ENCODE assay signal across 15 mouse cellular contexts in the genomic region with DNA sequence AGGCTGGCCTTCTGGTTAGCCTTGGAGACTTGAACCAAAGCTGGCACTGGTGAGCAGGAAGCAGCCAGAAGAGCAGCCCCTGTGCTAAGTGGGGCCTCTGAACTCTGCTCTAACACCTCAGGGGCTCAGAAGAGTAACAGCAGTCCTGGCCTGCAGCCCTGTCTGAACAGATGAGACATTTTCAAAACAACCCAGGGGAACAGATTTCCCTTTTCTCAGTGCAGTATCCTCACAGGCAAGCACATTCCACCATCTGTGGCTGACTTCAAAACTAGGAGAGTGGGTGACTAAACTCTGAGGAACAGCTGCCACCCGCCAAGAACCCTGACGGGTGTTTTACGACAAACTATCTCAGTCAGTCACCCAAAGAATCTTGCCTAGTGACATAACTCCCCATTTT. TPM values are rescaled to one million over a fixed set of nuclear protein-coding genes. Genes with fewer than 3 reads are reported as not detected.
DNase-seq lines count a peak whose midpoint lies in the region; ATAC-seq and TF ChIP-seq lines count a peak whose summit lies in the region.
"Had no signal": no experiment of that assay in that cellular context is flagged by ENCODE, and none has a peak within 500 bp of the region (broad histone marks: within the 10 kb centered on the region; RNA-seq: fewer than 3 reads in every experiment).

No protein-coding gene starts in this region.

- intact Hi-C loops in left cerebral cortex, postnatal 14 days (cut with DNase I): loop anchor here (5.0 kb wide), 1 partner anchor 43 kb away; the partner anchor contains the start of gene Hdhd3

- no peak for TF ChIP-seq CTCF in lung, embryonic 14.5 days (IDR thresholded peaks at IDR 0.05; ENCODE audit: low read depth)
- TF ChIP-seq CTCF in intestine, postnatal 0 days (IDR thresholded peaks at IDR 0.05; ENCODE audit: low read depth): no peak

- H3K9me3 ChIP-seq in lung, embryonic 14.5 days (ENCODE audit: low read depth, low read length): no peaks in the 10 kb centered on the region
- H3K9me3 ChIP-seq in intestine, postnatal 0 days (ENCODE audit: control insufficient read depth): no peaks in the 10 kb centered on the region
- H3K9me3 ChIP-seq in midbrain, embryonic 13.5 days: no peaks in the 10 kb centered on the region
- H3K9me3 ChIP-seq: stomach, embryonic 15.5 days had no signal

- H3K4me1 ChIP-seq in lung, embryonic 14.5 days (ENCODE audit: insufficient read depth): no peaks in the 10 kb centered on the region
- 0 out of 2 replicates have a peak, but pooled peaks cover 4% of the 10 kb centered on the region for H3K4me1 ChIP-seq in intestine, postnatal 0 days (replicated peaks; ENCODE audit: control insufficient read depth, insufficient read depth, low read length)
- no peaks in the 10 kb centered on the region for H3K4me1 ChIP-seq in midbrain, embryonic 13.5 days (replicated peaks)
- H3K4me1 ChIP-seq: stomach, embryonic 15.5 days had no signal

- H3K27ac ChIP-seq in lung, embryonic 14.5 days (ENCODE audit: low read depth): no peak overlapping the region
- no peak overlapping the region for H3K27ac ChIP-seq in intestine, postnatal 0 days (ENCODE audit: low read depth, low read length)
- H3K27ac ChIP-seq in midbrain, embryonic 13.5 days: no peak overlapping the region
- H3K27ac ChIP-seq: macrophage; stomach, embryonic 15.5 days had no signal

- ATAC-seq in lung, embryonic 14.5 days (ENCODE audit: insufficient read depth): peak; percentile 72
- peak; percentile 20; the same call in 1 of the 2 replicates for ATAC-seq in intestine, postnatal 0 days
- ATAC-seq in midbrain, embryonic 13.5 days: no peak
- ATAC-seq: inflammation-experienced regulatory T-cells, adult 6 months had no signal

- H3K4me3 ChIP-seq in lung, embryonic 14.5 days (ENCODE audit: low read depth, low read length): no peak overlapping the region
- no peak overlapping the region for H3K4me3 ChIP-seq in intestine, postnatal 0 days (ENCODE audit: low read depth, low read length)
- H3K4me3 ChIP-seq in midbrain, embryonic 13.5 days (replicated peaks): no peak overlapping the region
- H3K4me3 ChIP-seq: stomach, embryonic 15.5 days had no signal

- H3K9ac ChIP-seq in lung, embryonic 14.5 days: no peak overlapping the region
- no peak overlapping the region for H3K9ac ChIP-seq in intestine, postnatal 0 days (ENCODE audit: low read depth, low read length)
- H3K9ac ChIP-seq in midbrain, embryonic 13.5 days (replicated peaks): no peak overlapping the region
- H3K9ac ChIP-seq: stomach, embryonic 15.5 days had no signal

- WGBS in lung, embryonic 14.5 days: 31% methylated on average over 3 of the region's 3 CpGs
- 50% methylated on average over 3 of the region's 3 CpGs for WGBS in intestine, postnatal 0 days
- 90% methylated on average over 3 of the region's 3 CpGs for WGBS in midbrain, embryonic 13.5 days

- H3K27me3 ChIP-seq in lung, embryonic 14.5 days (ENCODE audit: insufficient read depth, low read length): no peaks in the 10 kb centered on the region
- no peaks in the 10 kb centered on the region for H3K27me3 ChIP-seq in intestine, postnatal 0 days (replicated peaks; ENCODE audit: control insufficient read depth, insufficient read depth, low read length)
- H3K27me3 ChIP-seq in midbrain, embryonic 13.5 days: no peaks in the 10 kb centered on the region
- H3K27me3 ChIP-seq: stomach, embryonic 15.5 days had no signal

- H3K36me3 ChIP-seq in lung, embryonic 14.5 days (ENCODE audit: insufficient read depth): no peaks in the 10 kb centered on the region
- H3K36me3 ChIP-seq in intestine, postnatal 0 days (ENCODE audit: control insufficient read depth, insufficient read depth): no peaks in the 10 kb centered on the region; the same call in 1 of the 2 replicates
- H3K36me3 ChIP-seq in midbrain, embryonic 13.5 days: peaks cover 35% of the 10 kb centered on the region
- H3K36me3 ChIP-seq: stomach, embryonic 15.5 days had no signal

- DNase-seq in lung, embryonic 14.5 days: peak; percentile 56
- no peak for DNase-seq in lung, adult 18-20 months
- peak; percentile 49 to 74 for DNase-seq in left cerebral cortex, postnatal 14 days (ENCODE audit: low spot score in 2 of 2)
- peak; percentile 39 to 72 for DNase-seq in right cerebral cortex, postnatal 36 days (ENCODE audit: low spot score in 2 of 2)
- no peak for DNase-seq in B cell, adult 2 months
- no peak for DNase-seq in cerebellum, postnatal 14 days
- DNase-seq: gastrocnemius, postnatal 25 days; heart, postnatal 14 days had no signal

- H3K4me2 ChIP-seq in lung, embryonic 14.5 days: no peak overlapping the region
- no peak overlapping the region for H3K4me2 ChIP-seq in intestine, postnatal 0 days (replicated peaks; ENCODE audit: low read depth)
- H3K4me2 ChIP-seq in midbrain, embryonic 13.5 days (replicated peaks): no peak overlapping the region
- H3K4me2 ChIP-seq: stomach, embryonic 15.5 days had no signal

RNA-seq across cellular contexts. Expression of gene Wdr31, which starts 11.6 kb away (rescaled TPM):
- polyA plus RNA-seq in lung, embryonic 14.5 days (2014; fragmentation: Nextera tagmentation; extraction: Ambion mirVana): 9.5 and 11.3 TPM in 2 replicates
- polyA plus RNA-seq in intestine, postnatal 0 days (2015; fragmentation: Nextera tagmentation; extraction: Ambion mirVana): 1.6 and 1.8 TPM in 2 replicates
- 1 to 10 TPM; 9.0 to 9.4 TPM for total RNA-seq in left cerebral cortex, postnatal 14 days (2021)
- polyA plus RNA-seq in midbrain, embryonic 13.5 days (2015; fragmentation: Nextera tagmentation; extraction: Ambion mirVana): 9.6 and 10.8 TPM in 2 replicates
- total RNA-seq: gastrocnemius, postnatal 25 days had no signal

RNA-seq across cellular contexts. Expression of gene Bspry, which starts 20.8 kb away (rescaled TPM):
- 30.5 and 31.0 TPM in 2 replicates for polyA plus RNA-seq in lung, embryonic 14.5 days (2014; fragmentation: Nextera tagmentation; extraction: Ambion mirVana)
- 14.7 and 20.5 TPM in 2 replicates for polyA plus RNA-seq in intestine, postnatal 0 days (2015; fragmentation: Nextera tagmentation; extraction: Ambion mirVana)
- under 1 TPM; 0.42 to 0.70 TPM for total RNA-seq in left cerebral cortex, postnatal 14 days (2021)
- polyA plus RNA-seq in midbrain, embryonic 13.5 days (2015; fragmentation: Nextera tagmentation; extraction: Ambion mirVana): 0.44 and 0.86 TPM in 2 replicates

RNA-seq across cellular contexts. Expression of gene Rnf183, which starts 24.0 kb away (rescaled TPM):
- polyA plus RNA-seq in lung, embryonic 14.5 days (2014; fragmentation: Nextera tagmentation; extraction: Ambion mirVana): not detected in 2 replicates
- polyA plus RNA-seq in intestine, postnatal 0 days (2015; fragmentation: Nextera tagmentation; extraction: Ambion mirVana): 0.14 and 0.35 TPM in 2 replicates
- not detected for total RNA-seq in left cerebral cortex, postnatal 14 days (2021)
- polyA plus RNA-seq in midbrain, embryonic 13.5 days (2015; fragmentation: Nextera tagmentation; extraction: Ambion mirVana): 0.11 and 0.23 TPM in 2 replicates
- total RNA-seq: gastrocnemius, postnatal 25 days; heart, postnatal 14 days; layer of hippocampus, postnatal 25 days had no signal
- polyA plus RNA-seq: embryonic facial prominence, embryonic 11.5 days; inflammation-experienced regulatory T-cells, adult 6 months; macrophage; stomach, embryonic 15.5 days had no signal

RNA-seq across cellular contexts. Expression of gene Hdhd3, which starts 44.2 kb away (rescaled TPM):
- polyA plus RNA-seq in lung, embryonic 14.5 days (2014; fragmentation: Nextera tagmentation; extraction: Ambion mirVana): 16.6 and 17.7 TPM in 2 replicates
- 125 and 145 TPM in 2 replicates for polyA plus RNA-seq in intestine, postnatal 0 days (2015; fragmentation: Nextera tagmentation; extraction: Ambion mirVana)
- total RNA-seq in left cerebral cortex, postnatal 14 days (2021): 1 to 10 TPM; 9.1 to 9.8 TPM
- polyA plus RNA-seq in midbrain, embryonic 13.5 days (2015; fragmentation: Nextera tagmentation; extraction: Ambion mirVana): 13.2 and 14.3 TPM in 2 replicates

RNA-seq across cellular contexts. Expression of gene Prpf4, which starts 50.5 kb away (rescaled TPM):
- polyA plus RNA-seq in lung, embryonic 14.5 days (2014; fragmentation: Nextera tagmentation; extraction: Ambion mirVana): 29.3 and 32.9 TPM in 2 replicates
- polyA plus RNA-seq in intestine, postnatal 0 days (2015; fragmentation: Nextera tagmentation; extraction: Ambion mirVana): 6.9 and 8.0 TPM in 2 replicates
- 10 to 100 TPM; 11.5 to 11.6 TPM for total RNA-seq in left cerebral cortex, postnatal 14 days (2021)
- polyA plus RNA-seq in midbrain, embryonic 13.5 days (2015; fragmentation: Nextera tagmentation; extraction: Ambion mirVana): 18.4 and 19.1 TPM in 2 replicates

Comparison
In these comparisons a context has a peak if more than half of its experiments do, and no peak if none do; other contexts are left out.
1. DNase-seq: peak in lung, embryonic 14.5 days (single experiment), left cerebral cortex, postnatal 14 days (2 of 2) and right cerebral cortex, postnatal 36 days (2 of 2); none in lung, adult 18-20 months (0 of 2), B cell, adult 2 months (0 of 2) and cerebellum, postnatal 14 days (0 of 2).